Mouse (Mus musculus) cortical plate, adult 2 months (tissue): ENCODE results near the gene Ltf.

Experiments used
- CTCF ChIP-seq: fragments of 200-500 bp; IDR thresholded peaks from 2 replicates; pipeline ENCODE4 v1.5.1; 2011; ENCODE audit warnings: mild to moderate bottlenecking, control low read depth, low read length; ENCODE audit not compliant: insufficient read depth; ENCODE audit errors: extremely low read depth
- POLR2A ChIP-seq: fragments of 200-500 bp; IDR thresholded peaks from 2 replicates; pipeline ENCODE4 v1.6.1; 2011; ENCODE audit warnings: mild to moderate bottlenecking, low read length, control low read depth; ENCODE audit not compliant: insufficient read depth; ENCODE audit errors: extremely low read depth

GRCm38 (mm10) chr9:111067052-111067451 lies 48.0 kb downstream of the Ltf start:
- TF ChIP-seq CTCF (no peak), POLR2A (no peak)
